Mouse (Mus musculus): ENCODE measurements around the gene Atrip. TPM values are rescaled to one million over a fixed set of nuclear protein-coding genes. Genes with fewer than 3 reads are reported as not detected.

Gene Atrip
- total RNA-seq (2015) (7.2 and 9.5 TPM in 2 replicates), total RNA-seq (2017) (9.7 and 10.2 TPM in 2 replicates)

DNA sequence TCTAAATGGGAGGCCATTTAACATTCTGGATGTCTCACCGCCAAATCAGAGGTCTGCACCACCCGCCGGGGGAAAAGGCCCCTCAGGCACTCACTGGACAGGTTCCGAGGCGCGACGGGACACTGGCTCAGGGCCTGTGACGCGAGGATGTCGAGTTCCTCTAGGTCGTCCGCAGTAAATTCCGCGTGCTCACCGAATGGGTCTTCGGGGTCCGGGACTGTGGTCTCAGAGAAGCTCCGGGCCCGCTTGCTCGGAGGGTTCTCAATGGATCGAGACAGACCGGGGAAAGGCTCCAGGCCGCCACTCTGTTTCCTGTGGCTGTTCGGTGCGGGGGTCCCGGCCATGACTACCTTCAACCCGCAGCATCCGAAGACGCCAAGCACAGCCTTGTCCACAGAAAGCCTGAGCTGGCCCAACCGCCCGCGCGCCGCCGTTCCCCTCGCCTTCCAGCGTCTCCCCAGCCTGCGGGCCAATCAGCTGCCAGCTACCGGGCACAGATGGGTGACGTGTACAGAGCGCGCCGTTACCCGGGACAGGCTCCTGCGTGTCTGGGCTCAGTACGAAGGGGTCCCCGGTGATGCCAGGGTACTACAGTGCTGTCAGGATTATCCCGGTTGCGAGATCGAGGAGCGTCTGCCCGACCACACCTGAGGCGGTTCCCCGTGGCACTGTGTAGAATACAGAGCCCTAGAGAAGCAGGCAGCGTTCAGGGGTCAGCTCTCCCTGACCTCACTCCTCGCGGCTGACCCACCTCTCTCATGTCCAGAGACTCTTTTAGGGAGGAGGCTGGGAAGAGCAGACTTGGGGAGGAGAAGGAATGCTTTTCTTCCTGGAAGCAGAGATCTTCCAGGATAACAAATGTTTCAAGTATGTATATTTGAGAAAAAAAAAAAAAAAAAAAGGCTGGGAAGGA lies at the start of gene Atrip:
Gene Atrip (minus strand): TSS at position 464 of the 913 bp plus-strand sequence.
- ATAC-seq (ENCODE audit: poor library complexity, severe bottlenecking) = peak; percentile 100

DNA sequence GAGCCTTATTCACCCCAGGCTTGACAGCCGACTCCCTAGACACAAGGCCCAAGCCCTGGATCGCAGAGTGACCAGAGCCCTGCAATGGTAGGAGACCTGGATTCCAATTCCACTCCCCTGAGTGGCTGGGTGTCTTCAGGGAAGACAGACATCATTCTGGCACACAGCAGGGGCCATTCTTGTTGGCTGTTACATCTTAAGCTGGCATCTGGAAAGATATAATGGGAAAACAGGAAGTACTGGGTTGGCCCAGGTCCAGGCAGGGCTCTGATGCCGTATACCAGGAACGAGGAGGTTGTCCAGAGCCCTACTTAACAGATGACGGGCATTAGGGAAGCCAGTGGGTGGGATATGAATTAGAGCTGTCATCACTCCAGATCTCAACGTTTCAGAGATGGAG lies 49.3 kb upstream of the Atrip start:
- ATAC-seq (ENCODE audit: poor library complexity, severe bottlenecking) = no peak

DNA sequence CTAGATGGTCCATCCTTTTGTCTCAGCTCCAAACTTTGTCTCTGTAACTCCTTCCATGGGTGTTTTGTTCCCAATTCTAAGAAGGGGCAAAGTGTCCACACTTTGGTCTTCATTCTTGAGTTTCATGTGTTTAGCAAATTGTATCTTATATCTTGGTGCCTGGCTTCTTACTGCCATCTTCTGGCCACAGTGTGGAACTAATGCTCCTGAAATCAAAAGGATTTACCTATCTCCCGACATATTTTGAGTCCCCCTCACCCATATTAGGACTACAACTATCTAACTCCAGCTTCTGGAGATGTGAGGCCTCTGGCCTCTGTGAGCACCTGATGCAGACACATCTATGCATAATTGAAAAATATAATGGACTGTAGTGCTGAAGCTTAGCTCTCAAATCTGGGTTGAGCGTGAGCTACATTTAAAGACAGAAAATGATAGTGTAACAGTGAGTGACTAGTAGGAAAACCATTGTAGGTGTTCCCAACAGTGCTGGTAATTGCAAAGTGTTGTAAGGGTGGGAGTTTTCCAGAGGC lies 48.7 kb upstream of the Atrip start:
- peak; percentile 76 for ATAC-seq (ENCODE audit: poor library complexity, severe bottlenecking)

DNA sequence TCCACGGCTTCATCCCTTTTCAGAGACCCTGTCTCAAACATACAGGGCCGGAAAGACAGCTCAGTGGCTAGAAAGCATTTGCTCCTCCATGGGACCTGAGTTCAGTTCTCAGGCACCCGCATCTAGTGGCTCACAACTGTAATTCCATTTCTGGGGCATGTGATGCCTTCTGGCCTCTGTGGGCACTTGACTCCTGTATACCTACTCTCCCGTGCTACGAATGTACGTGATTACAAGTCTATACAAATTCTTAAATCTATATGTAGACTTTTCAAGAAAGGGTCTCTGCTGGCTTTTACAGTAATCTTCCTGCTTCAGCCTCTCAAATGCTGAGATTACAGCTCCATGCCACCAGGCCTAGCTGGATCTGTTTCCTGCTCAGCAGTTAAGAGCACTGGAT lies 47.0 kb upstream of the Atrip start:
- ATAC-seq (ENCODE audit: poor library complexity, severe bottlenecking) = no peak

DNA sequence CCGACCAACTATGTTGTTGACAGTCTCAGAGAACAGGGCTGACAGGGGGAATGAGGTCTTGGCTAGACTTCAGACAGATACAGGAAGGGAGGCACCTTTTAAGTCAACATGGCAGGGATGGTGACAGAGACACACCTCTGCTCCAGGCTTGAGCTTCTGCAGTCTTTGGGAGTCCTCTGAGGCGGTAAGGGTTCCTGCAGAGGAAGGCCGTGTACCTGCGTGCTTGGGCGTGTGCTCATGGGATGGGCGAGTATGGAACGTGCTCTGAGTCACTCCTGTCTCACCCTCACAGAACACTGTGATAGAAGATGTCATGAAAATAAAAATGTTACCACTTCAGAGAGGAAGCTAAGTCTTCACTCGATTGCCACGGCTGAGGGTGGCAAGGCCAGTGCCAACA lies 45.6 kb upstream of the Atrip start:
- ATAC-seq (ENCODE audit: poor library complexity, severe bottlenecking) = no peak

DNA sequence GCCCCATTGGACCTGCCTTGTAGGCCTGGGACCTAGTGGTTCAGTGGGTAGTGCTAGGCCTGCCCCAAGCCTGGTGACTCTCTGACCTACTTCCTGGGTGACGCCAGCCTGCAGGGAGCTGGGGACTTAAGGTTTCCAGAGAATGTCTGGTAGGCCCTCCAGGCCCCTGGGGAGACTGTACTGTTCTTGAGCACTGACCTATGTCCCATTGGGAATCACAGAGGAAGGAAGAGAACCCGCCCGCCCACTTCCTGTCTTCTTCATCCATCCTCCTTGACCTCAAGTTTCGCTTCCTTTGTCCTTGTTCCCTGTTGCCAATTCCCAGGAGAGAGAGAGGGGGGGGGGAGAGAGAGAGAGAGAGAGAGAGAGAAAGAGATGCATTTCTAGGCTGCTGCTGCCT lies 44.2 kb upstream of the Atrip start:
- no peak for ATAC-seq (ENCODE audit: poor library complexity, severe bottlenecking)

DNA sequence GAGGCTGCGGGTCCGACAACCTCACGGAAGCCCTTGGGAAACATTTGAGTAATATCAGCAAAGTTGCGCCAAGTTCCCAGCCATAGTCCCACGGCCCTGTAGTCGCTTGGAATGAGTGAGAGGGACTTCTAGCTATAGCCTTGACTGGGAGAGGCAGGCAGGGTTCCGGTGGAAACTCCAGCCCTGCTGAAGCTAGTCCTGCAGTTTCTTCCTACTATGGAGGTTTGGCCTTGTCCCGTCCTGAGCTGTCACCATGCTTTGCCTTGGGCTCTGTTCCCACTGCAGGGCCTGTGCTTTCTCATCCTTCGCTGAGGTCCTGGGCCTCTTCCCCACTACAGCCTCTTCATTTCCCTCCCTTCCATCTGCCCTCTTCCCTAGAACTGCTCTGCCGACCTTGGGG lies 42.3 kb upstream of the Atrip start:
- ATAC-seq (ENCODE audit: poor library complexity, severe bottlenecking) = no peak

DNA sequence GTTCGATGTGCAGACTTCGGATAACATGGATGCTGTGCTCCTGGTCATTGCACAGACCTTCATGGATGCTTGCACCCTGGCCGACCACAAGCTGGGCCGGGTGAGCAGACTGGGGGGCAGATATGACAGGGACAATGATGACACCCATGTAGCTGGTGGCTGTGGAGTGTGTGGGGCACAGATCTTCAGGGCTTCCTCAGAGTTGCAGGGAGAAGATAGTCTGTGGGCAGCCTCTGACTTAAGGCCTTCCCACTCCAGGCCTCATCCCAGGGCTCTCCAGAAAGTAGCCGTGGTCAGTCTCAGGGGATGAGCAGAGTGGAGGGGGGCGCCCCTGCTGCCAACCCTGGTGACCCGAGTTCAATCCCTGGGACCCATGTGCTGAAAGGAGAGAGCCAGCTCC lies 40.9 kb upstream of the Atrip start:
- ATAC-seq (ENCODE audit: poor library complexity, severe bottlenecking) = no peak

DNA sequence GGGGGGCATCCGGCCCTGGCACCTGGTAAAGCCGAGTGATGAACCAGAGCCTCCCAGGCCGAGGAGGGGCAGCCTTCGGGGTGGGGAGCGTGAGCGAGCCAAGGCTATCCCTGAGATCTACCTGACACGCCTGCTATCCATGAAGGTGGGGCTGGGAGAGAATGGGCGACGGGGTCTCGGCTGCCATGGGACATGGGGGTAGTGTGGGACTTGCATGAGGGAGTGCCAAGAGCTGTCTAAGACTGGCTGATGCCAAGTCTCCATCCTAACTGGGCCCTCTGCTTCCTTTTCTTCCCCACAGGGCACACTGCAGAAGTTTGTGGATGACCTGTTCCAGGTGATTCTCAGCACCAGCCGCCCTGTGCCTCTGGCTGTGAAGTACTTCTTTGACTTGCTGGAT lies 40.4 kb upstream of the Atrip start:
- no peak for ATAC-seq (ENCODE audit: poor library complexity, severe bottlenecking)

DNA sequence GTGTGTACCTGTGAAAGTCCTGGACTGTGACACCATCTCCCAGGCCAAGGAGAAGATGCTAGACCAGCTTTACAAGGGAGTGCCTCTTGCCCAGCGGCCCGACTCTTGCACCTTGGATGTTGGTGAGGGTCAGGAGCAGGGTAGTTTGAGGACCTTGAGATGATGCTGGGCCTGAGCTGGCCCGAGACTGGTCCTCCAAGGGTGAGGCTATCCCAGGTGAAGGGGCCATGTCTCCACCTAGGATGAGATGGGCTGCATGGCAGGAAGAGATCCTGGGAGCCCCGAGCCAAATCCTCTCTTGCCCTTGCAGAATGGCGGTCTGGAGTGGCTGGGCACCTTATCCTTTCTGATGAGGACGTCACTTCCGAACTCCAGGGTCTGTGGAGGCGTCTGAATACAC lies 39.4 kb upstream of the Atrip start:
- ATAC-seq (ENCODE audit: poor library complexity, severe bottlenecking) = no peak

DNA sequence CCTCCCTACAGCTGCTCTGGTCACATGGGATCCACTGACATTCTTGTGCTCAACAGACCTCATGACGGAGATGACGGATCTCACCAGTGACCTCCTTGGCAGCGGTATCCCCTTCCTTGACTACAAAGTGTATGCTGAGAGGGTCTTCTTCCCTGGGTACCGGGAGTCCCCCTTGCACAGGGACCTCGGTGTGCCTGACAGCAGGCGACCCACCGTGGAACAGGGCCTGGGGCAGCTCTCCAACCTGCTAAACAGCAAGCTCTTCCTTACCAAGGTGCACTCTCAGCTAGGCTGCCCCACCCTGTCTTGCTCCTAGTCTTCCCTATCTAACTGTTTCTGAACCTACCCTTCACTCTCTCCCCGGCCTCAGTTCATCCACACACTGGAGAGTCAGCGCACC lies 37.7 kb upstream of the Atrip start:
- ATAC-seq (ENCODE audit: poor library complexity, severe bottlenecking) = no peak

DNA sequence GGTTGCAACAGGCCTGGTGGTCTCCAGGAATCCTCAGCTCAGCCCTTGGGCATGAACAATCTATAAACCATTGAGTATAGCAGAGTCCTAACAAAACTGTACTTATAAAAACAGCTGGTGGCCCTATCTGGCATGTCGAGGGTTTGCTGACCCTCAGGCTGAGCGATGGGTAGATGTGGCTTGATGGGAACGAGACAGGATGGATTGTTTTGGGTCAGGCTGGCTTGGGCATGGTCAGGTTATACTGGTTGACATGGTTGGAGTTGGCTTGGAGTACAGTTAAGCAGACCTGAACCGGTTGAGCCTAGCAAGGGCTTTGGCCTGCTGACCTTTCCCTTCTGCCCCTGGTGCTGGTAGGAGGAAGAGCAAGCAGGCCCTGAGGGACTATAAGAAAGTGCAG lies 37.2 kb upstream of the Atrip start:
- ATAC-seq (ENCODE audit: poor library complexity, severe bottlenecking) = no peak

DNA sequence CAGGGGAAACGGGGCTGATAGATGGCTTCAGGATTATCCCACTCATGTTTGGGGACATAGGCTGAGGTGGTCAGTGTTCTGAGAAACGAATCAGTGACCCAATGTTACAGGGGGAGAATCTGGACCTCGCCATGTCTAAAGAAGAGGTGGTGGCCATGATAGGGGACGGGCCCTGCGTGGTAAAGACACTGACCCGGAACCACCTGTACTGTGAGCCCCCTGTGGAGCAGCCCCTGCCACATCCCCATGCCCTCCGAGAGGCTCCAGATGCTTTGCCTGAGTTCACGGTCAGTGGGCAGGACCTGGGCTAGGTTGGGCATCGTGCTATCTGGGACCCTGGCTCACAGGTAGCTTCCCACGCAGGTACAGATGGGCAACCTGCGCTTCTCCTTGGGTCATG lies 36.3 kb upstream of the Atrip start:
- ATAC-seq (ENCODE audit: poor library complexity, severe bottlenecking) = no peak

DNA sequence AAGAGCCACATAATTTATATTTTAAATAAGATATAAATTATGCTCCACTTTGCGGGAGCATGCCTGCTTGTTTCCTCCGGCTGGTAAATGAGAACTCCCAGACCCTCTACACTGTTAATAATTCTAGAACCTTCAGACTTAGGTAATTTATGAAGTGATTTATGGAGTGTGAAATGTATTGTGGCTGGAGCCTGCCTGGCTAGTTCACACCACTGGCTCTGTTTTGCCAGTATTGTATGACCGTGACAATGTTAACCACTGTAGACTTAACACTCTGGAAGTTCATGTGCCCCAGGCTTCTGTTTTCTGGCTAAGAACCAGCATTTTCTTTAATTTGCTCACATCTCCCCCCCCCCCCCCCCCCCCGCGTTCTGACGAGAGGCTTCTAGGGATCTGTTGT lies 33.4 kb upstream of the Atrip start:
- no peak for ATAC-seq (ENCODE audit: poor library complexity, severe bottlenecking)

DNA sequence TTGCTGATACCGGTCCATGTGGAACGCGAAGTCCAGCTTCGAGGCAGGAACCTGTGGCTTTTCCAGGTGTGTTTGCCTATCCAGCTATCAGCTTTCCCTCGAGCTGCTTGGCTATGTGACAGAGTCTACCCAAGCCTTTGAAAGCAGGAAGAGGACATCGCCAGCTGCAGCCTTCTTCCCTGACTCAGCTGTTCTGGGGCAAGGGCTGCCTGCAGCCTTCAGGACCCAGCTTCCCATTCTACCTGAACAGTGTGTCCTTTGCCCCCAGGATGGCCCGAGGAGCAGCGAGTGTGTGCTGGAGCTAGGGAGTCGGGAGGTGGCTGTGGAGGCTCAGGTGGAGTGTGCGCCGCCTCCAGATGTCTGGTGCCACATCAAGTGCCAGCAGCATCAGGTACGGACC lies 31.7 kb upstream of the Atrip start:
- no peak for ATAC-seq (ENCODE audit: poor library complexity, severe bottlenecking)

DNA sequence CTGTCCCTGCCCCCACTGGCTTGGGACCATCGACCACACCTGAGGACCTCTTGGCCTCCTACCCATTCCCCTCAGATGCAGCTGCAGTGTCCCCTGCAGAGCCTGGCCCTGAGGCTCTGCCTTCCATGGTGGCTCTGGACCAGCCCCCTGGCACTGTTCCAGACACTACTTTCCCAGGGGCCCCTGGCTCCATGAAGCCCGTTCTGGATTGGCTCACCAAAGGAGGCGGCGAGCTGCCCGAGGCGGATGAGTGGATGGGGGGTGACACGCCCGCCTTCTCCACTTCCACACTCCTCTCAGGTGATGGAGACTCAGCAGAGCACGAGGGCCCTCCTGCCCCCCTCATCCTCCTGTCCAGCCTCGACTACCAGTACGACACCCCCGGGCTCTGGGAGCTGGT lies 31.1 kb upstream of the Atrip start:
- no peak for ATAC-seq (ENCODE audit: poor library complexity, severe bottlenecking)

DNA sequence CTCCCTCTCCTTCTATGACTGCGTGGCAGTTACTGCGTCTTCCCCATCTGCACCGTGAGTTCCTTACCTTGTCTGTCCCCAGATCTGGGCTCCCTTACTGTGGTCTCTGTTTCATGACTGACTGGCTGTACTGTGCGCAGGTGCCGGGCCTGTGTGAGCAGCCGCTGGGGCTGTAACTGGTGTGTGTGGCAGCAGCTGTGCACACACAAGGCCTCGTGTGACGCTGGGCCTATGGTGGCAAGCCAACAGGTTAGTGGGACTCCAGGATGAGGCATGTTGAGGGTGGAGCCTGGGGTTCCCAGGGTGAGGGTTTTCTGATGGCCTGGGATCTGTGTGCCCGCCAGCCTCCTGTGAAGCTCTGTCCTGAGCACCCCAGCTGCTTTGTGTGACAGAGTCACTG lies 30.2 kb upstream of the Atrip start:
- no peak for ATAC-seq (ENCODE audit: poor library complexity, severe bottlenecking)

DNA sequence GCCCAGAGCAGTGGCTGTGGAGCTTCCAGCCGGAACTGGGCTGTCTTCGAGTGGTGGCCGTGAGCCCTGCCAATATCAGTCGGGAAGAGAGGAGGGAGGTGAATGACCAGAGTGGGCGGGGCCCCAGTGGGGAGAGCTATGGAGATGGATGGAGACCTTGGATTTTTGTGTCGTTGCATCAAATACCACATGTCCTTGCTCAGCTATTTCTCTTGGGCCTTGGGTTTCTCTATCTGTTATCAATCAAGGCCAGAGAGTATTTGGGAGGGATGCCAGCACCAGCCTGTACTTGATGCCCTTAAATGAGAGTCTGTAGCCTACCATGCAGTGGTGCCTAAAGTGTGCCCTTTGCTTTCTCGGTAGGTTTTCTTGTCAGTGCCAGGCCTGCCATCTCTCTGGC lies 29.3 kb upstream of the Atrip start:
- no peak for ATAC-seq (ENCODE audit: poor library complexity, severe bottlenecking)

DNA sequence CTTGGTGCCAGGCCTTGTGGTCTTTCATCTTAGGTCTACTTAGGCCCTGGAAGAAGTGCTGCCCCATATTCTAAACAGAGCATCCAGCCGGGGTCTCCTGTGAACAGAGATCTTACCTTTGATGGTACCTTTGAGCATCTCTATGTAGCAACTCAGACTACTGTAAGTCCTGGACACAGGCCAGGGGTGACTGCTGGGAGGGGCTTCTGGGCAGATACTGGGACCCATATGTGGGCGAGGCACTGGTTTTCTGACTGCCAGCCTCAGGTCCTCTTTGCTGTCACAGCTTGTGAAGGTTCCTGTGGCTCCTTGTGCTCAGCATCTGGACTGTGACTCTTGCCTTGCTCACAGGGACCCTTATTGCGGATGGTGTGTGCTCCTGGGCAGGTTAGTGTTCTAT lies 28.6 kb upstream of the Atrip start:
- no peak for ATAC-seq (ENCODE audit: poor library complexity, severe bottlenecking)

DNA sequence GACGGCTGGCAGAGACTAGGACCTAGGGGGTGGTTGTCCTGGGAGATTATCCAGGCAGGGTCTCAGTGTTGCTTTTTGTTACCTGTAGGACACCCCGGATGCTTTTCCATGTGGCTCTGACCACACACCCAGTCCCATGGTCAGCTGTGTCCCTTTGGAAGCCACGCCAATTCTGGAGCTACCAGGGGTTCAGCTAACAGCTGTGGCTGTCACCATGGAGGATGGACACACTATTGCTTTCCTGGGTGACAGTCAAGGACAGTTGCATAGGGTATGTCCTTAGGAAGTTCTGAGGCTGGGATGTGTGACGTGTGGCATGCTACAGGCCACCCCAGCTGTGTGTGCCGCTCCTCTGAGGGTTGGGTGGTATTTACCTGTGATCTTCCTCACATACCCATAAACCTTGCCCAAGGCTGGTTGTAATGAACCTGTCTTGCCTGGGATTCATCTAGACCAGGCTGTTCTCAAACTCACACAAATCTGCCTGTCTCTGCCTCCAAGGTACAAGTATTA lies 28.1 kb upstream of the Atrip start:
- no peak for ATAC-seq (ENCODE audit: poor library complexity, severe bottlenecking)

DNA sequence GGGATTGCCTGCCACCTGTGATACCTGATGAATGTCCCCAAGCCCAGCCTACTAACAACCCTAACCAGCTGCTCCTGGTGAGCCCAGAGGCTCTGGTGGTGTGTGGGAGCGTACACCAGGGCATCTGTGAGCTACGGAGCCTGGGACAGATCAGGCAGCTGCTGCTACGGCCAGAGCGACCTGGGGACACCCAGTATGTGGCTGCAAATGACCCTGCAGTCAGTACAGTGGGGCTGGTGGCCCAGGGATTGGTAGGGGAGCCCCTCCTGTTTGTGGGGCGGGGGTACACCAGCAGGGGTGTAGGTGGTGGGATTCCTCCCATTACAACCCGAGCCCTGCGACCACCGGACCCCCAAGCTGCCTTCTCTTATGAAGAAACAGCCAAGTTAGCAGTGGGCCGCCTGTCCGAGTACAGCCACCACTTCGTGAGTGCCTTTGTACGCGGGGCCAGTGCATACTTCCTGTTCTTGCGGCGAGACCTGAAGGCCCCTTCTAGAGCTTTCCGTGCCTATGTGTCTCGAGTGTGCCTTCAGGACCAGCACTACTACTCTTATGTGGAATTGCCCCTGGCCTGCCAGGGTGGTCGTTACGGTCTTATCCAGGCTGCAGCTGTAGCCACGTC lies 26.5 kb upstream of the Atrip start:
- peak; percentile 59 for ATAC-seq (ENCODE audit: poor library complexity, severe bottlenecking)

DNA sequence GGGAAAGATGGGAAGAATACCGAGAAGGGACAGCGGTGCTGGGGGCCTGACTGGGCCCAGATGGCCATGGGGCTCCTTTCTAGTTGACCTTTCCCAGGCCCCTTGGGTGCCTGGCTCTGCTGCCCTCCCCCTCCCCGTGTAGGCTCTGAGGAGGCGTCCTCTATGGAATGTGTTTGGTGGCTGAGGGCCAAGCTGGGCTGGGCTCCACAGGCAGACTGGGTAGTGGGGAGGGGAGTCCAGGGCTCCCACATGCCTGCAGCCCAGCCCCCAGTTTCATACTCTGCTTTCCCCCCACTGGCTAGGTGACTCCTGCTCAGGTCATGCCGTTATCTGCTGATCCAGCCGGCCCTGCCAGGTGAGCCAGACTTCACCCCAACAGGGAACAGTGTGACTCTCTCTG lies 25.0 kb upstream of the Atrip start:
- ATAC-seq (ENCODE audit: poor library complexity, severe bottlenecking) = no peak
